Mouse (Mus musculus): ENCODE results near the gene Ccdc3.
A peak's percentile ranks its signal among the peaks of the same experiment; 100 is the strongest.
"Not testable (repeated sequence)": the region's sequence is repeated elsewhere in the genome, so short reads cannot be mapped to it uniquely, and the experiment has no call there.

Gene Ccdc3

DNA sequence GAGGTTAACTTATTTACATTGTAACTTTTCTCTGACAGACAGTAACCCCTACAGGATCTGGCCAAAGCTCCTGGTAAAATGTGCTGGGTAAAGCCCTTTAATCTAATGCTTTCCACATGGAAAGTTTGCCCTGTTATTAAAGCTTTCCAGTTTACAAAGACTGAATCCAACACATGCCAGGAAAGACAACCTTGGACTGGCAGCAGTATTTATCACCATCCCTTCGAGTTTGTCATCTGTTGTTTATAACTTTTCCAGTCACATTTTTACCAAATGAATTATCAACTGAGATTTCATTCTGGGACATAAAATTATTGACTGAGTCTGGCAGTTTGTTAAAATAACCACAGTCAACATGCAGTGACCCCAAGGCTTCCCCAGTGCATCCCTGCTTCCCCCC is 77.0 kb downstream of the Ccdc3 start:
- DNase-seq (ENCODE audit: low spot score) = no peak

DNA sequence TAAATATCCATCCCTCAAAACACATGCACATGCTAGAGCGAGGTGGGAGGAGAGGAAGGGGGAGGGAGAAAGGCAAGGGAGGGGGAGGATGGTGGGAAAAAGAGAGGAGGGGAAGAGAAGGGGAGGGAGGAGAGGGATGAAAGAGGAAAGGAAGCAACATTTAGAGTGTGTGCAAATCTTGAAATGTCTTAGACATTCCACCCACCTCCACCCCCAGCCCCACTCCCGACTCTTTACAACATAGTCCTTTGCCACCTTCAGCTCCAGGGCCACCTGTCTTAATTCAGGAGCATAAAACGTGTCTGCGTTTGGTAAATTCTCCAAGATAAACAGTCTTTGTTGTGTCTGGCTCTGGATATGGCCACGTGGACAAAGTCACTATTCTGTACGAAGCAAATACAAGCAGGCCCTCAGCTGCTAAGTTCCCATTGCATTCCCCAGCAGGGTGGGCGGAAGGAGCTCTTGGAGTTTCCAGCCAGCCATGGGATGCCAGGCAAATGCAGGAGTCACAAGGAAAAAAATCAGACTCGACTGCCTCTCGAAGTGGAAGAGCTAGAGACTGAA is 77.8 kb downstream of the Ccdc3 start:
- no peak for DNase-seq (ENCODE audit: low spot score)

DNA sequence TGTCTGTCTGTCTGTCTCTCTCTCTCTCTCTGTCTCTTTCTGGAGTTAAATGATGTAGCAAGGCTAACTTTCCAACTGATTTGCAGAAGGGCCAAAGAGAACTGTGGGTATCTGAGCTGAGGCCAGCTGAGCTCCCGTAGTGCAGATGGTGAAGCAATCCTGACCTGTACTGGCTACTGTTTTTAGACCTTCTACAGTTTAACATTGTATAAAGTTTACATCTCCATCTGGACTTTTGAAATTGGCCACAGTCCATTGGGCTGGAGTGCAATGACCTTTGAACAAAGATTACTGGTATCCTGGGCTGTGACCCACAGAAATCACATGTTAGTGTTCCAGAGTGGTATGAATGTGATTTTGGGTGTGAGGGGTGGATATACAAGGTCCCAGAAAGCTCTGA is 81.6 kb downstream of the Ccdc3 start:
- no peak for DNase-seq (ENCODE audit: low spot score)

GRCm38 (mm10) chr2:5219847-5220375 is 82.3 kb downstream of the Ccdc3 start:
- DNase-seq (ENCODE audit: low spot score) = no peak

- DNase-seq (ENCODE audit: low spot score) = no peak
These were observed 85.0 kb downstream of the Ccdc3 start for GRCm38 (mm10) chr2:5222571-5222970.

GRCm38 (mm10) chr2:5236846-5237482 is 99.4 kb downstream of the Ccdc3 start:
- DNase-seq (ENCODE audit: low spot score) = no peak

- DNase-seq (ENCODE audit: low spot score) = no peak
These were observed 100.3 kb downstream of the Ccdc3 start for GRCm38 (mm10) chr2:5237870-5238269.

DNA sequence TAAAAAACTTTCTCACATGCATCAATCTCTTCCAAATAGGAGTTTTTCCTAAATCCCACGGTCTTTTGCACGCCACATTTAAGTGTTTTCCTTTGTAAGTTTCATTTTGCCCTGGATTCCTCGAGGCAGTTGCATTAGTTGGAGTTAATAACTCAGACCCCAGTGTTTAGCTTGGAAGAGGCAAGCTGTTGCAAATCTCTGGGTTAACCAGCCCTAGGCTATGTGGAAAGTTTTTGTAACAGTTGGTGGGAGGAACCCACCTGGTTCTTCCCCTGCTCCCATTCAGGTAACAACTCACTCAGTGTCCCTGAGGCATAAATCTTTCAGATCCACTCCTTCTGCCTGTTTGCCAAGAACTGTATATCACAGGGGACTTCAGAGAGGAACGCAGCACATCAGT is 101.9 kb downstream of the Ccdc3 start:
- no peak for DNase-seq (ENCODE audit: low spot score)

- DNase-seq (ENCODE audit: low spot score) = no peak
These were observed 103.9 kb downstream of the Ccdc3 start for GRCm38 (mm10) chr2:5241469-5241897.

DNA sequence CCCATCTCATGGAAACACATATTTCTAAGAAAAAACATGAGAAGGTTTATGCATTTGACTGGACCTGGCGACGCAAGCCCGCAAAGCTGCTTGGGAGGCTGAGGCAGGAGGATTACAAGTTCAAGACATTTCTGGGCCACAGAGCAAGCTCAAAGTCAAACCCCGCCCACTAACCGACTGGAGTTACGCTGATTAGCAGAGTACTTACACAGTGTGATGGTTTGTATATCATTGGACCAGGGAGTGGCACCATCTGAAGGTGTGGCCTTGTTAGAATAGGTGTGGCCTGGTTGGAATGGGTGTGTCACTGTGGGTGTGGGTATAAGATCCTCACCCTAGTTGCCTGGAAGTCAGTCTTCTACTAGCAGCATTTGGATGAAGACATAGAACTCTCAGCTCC is 111.6 kb downstream of the Ccdc3 start:
- not testable (repeated sequence) for DNase-seq (ENCODE audit: low spot score)

GRCm38 (mm10) chr2:5249969-5250368 is 112.4 kb downstream of the Ccdc3 start:
- peak; percentile 4 for DNase-seq (ENCODE audit: low spot score)

DNA sequence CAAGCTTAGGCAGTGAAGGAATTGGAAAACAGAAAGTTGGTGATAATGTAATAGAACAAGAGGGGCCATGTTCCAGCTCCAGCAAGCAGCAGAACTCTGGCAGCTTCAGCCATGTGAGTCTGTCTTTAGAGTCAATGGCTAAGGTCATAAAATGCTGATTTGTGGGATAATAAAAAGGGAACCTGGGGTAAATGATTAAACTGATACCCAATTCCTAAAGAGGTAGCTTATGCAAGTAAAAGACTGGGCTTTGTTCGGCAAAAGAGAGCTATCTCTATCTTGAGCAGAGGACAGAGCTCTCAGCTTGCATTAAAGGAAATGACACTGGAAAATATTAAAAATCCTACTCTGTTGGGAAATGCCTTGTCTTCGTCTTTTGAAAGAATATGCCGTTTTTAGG is 120.7 kb downstream of the Ccdc3 start:
- no peak for DNase-seq (ENCODE audit: low spot score)

DNA sequence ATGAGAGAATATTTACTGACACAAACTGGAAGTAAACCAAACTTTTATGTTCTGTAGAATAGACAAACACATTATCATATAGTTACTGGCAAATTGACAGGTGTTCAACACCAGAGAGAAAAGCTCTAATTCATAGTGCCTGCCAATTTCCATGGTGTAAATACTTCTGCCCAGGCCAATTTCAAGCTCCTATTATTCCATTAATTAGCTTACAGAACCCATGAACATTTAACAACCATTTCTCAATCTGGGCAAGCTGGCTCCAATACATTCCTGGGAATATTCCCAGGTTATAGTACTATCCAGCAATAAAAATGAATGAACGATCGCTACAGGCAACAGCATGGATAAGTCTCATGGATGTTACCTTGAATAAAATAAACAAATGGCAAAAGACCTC is 124.7 kb downstream of the Ccdc3 start:
- no peak for DNase-seq (ENCODE audit: low spot score)

DNA sequence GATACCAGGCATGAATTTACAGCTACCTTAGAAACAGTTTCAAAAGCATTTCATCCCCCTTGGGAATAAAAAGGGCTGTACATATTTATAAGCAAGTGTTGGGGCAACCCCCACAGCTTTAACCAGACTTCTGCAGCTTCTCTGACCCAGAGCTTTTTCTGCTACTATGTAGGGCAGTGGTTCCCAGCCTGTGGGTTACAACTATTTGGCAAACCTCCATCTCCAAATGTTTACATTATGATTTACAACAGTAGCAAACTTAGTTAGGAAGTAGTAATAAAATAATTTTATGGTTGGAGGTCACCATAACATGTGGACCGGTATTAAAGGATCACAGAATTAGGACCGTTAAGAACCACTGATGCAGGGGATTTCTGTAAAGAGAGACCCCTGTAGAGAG is 130.4 kb downstream of the Ccdc3 start:
- DNase-seq (ENCODE audit: low spot score) = no peak
